Mouse (Mus musculus) myocyte (in vitro differentiated cells): ENCODE measurements around the gene Them7.

Experiments used
- CEBPB ChIP-seq: IDR thresholded peaks from 2 replicates; pipeline ENCODE4 v1.6.1; 2011; ENCODE audit warnings: mild to moderate bottlenecking, moderate library complexity; ENCODE audit not compliant: poor library complexity, insufficient read depth, severe bottlenecking
- E2F4 ChIP-seq: IDR thresholded peaks from one replicate; pipeline ENCODE4 v1.6.1; 2011; ENCODE audit warnings: mild to moderate bottlenecking, control low read depth, moderate library complexity; ENCODE audit not compliant: insufficient read depth
- MAX ChIP-seq: IDR thresholded peaks from one replicate; pipeline ENCODE4 v1.6.1; 2011; ENCODE audit warnings: low read depth, mild to moderate bottlenecking, control low read depth
- MYOD1 ChIP-seq, 3 experiments: IDR thresholded peaks; one replicate each; pipeline ENCODE4 v1.6.1; 2011; ENCODE audit warnings: control low read depth in 2 of 3, low read depth in 2 of 3, mild to moderate bottlenecking in 2 of 3, moderate library complexity in 1 of 3; ENCODE audit not compliant: insufficient read length in 2 of 3, control insufficient read depth in 1 of 3
- POLR2A ChIP-seq: IDR thresholded peaks from one replicate; pipeline ENCODE4 v1.6.1; 2011; ENCODE audit warnings: low read depth, mild to moderate bottlenecking, control low read depth, moderate library complexity; ENCODE audit not compliant: insufficient read length
- POLR2AphosphoS2 ChIP-seq: IDR thresholded peaks from one replicate; pipeline ENCODE4 v1.6.1; 2011; ENCODE audit warnings: low read depth, control low read depth; ENCODE audit not compliant: insufficient read length
- TCF3 ChIP-seq: IDR thresholded peaks from one replicate; pipeline ENCODE4 v1.6.1; 2011; ENCODE audit warnings: low read depth, control low read depth; ENCODE audit not compliant: insufficient read length
- USF1 ChIP-seq: IDR thresholded peaks from one replicate; pipeline ENCODE4 v1.6.1; 2011; ENCODE audit warnings: low read depth, mild to moderate bottlenecking, control low read depth, moderate library complexity

DNA sequence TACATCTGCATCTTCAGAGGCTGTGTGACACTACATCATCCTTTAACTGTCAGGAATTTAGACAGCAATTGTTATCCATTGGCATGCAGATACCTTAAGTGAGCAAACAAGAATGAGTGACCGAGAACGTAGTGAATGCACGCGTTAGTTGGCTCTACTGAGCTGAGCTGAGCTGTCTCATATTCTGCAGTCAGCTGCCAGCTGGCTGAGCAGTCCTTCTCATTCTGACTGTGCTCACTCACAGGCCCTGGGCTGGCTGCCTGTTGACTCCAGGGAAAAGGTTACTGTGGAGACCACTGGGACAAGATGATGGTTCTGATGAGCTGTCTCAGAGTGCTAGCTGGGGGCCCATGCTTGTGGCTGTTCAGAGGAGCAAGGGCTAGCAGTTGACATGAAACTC is 184.4 kb downstream of the Them7 start:
- no peak for TF ChIP-seq POLR2A
- TF ChIP-seq USF1, result no peak
- TF ChIP-seq E2F4, result no peak
- TF ChIP-seq POLR2AphosphoS2, result no peak
- no peak for TF ChIP-seq TCF3
- no peak for TF ChIP-seq MYOD1 (IDR thresholded peaks at IDR 0.05; ENCODE audit: control insufficient read depth in 1 of 3, insufficient read length in 2 of 3, low read depth in 2 of 3)
- TF ChIP-seq MAX, result no peak
- no peak for TF ChIP-seq CEBPB
